Mouse (Mus musculus): Measurements from ENCODE around the gene Pcsk6.

Gene Pcsk6

GRCm38 (mm10) chr7:65945342-65945993 lies 83.9 kb downstream of the Pcsk6 start:
- no peak for DNase-seq

GRCm38 (mm10) chr7:65946397-65946796 lies 84.9 kb downstream of the Pcsk6 start:
- DNase-seq: no peak

- no peak for DNase-seq
These were observed 87.4 kb downstream of the Pcsk6 start for GRCm38 (mm10) chr7:65948891-65949290.

- DNase-seq: no peak
These were observed 93.0 kb downstream of the Pcsk6 start for GRCm38 (mm10) chr7:65954583-65954982.

- DNase-seq: no peak
These were observed 94.0 kb downstream of the Pcsk6 start for GRCm38 (mm10) chr7:65955304-65956220.

- no peak for DNase-seq
These were observed 95.7 kb downstream of the Pcsk6 start for GRCm38 (mm10) chr7:65957245-65957644.

- DNase-seq: no peak
These were observed 96.6 kb downstream of the Pcsk6 start for GRCm38 (mm10) chr7:65958105-65958504.

GRCm38 (mm10) chr7:65959221-65959924 lies 97.8 kb downstream of the Pcsk6 start:
- no peak for DNase-seq

GRCm38 (mm10) chr7:65962611-65963010 lies 101.1 kb downstream of the Pcsk6 start:
- no peak for DNase-seq

- DNase-seq: no peak
These were observed 102.9 kb downstream of the Pcsk6 start for GRCm38 (mm10) chr7:65964398-65964797.

- no peak for DNase-seq
These were observed 109.8 kb downstream of the Pcsk6 start for GRCm38 (mm10) chr7:65971301-65971700.

GRCm38 (mm10) chr7:65977286-65977685 lies 115.8 kb downstream of the Pcsk6 start:
- no peak for DNase-seq

- DNase-seq: no peak
These were observed 116.4 kb downstream of the Pcsk6 start for GRCm38 (mm10) chr7:65977977-65978376.

- DNase-seq: peak; percentile 30
These were observed 117.7 kb downstream of the Pcsk6 start for GRCm38 (mm10) chr7:65978996-65979823.

GRCm38 (mm10) chr7:65980000-65980399 lies 118.5 kb downstream of the Pcsk6 start:
- DNase-seq: no peak

GRCm38 (mm10) chr7:65982057-65982456 lies 120.5 kb downstream of the Pcsk6 start:
- DNase-seq: no peak

GRCm38 (mm10) chr7:65988249-65988648 lies 126.7 kb downstream of the Pcsk6 start:
- no peak for DNase-seq

- DNase-seq: no peak
These were observed 127.2 kb downstream of the Pcsk6 start for GRCm38 (mm10) chr7:65988709-65989108.

- no peak for DNase-seq
These were observed 130.8 kb downstream of the Pcsk6 start for GRCm38 (mm10) chr7:65992329-65992728.

- DNase-seq: no peak
These were observed 131.9 kb downstream of the Pcsk6 start for GRCm38 (mm10) chr7:65993410-65993809.

- DNase-seq: no peak
These were observed 139.7 kb downstream of the Pcsk6 start for GRCm38 (mm10) chr7:66001035-66001754.

- DNase-seq: no peak
These were observed 140.3 kb downstream of the Pcsk6 start for GRCm38 (mm10) chr7:66001797-66002196.
